Mouse (Mus musculus) mature B cell (primary cell): ENCODE results near the gene Fads6.

Experiments used
- in situ Hi-C: fragments of 300-500 bp; cut with MboI; formaldehyde crosslinking; loops from 2 replicates; pipeline ENCODE4 v1.14.3; 2019

The Fads6 gene

GRCm38 (mm10) chr11:115300745-115301144, 3.3 kb upstream of the Fads6 start:
- in situ Hi-C loops = no loop called here

GRCm38 (mm10) chr11:115298160-115298559, 697 bp upstream of the Fads6 start:
- in situ Hi-C loops = no loop called here

- in situ Hi-C loops = no loop called here
Measured at GRCm38 (mm10) chr11:115296471-115297210, 822 bp downstream of the Fads6 start.

DNA sequence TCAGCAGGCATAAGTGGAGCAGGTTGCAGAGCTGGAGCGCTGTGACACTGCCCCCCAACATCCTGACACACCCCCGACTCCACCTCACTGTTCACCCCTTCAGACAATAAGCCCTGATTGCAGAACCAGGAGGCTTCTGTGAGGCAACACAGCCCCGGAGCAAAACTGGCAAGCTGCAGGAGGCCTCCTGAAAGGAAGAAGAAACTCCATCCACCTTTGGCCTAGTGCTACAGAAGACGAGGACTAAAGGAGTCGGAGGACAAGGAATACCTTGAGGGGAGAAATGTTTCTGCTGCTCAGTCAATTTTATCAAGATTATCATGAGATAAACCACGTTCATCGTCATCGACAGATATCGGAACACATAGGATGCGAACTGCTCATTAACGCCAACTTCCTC, 1.5 kb downstream of the Fads6 start:
- in situ Hi-C loops = no loop called here

DNA sequence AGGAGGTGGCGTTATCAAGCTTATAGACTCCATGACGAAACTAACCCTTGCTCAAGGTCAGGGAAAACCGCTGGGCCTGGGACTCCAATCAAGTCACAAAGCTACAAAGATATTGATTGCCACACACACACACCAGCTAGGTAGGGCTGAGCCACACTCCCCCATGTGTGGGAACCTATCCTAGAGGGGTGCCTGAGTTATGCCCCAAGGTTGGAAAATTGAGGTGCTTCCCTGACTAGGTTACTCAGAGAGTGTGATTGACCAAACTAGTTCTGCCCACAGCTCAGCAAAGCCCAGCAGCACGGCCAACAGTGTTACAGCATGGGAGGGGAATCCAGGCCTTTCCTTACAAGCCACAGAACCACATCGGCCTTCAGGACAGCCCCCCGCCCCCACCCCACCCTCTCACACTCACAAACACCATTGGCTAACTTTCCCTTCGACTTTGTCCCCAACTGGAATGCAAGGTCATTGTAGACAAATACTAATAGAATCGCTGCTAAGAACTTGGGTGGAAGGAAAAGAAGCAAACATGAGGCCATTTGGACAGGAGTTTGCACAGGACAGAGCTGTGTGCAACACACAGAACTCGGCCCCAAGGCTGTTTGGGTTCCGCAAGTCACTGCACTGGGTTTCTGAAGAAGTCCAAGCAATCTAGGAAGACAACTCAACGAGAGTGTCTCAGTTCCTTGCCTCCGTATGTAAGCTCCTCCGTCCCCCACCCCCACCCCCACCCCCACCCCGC, 4.7 kb downstream of the Fads6 start:
- in situ Hi-C loops = no loop called here

DNA sequence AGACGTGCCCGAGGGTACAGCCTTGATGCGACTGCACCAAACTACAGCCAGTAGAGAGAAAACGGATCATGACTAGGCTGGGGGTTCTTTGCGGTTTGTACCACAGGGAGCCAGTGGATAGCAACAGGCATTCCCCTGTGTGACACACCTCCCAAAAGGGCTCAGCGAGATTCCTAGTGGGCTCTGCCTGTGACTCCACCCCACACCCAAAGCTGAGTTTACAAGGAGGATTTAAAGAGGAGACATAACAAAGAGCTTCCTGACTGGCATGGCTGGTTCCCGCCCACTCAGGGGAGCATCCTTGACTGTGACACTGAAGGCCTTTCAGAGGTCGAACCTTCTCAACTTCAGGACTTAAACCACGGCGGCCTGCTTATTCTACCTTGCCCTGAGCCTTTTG, 6.0 kb downstream of the Fads6 start:
- in situ Hi-C loops = no loop called here

GRCm38 (mm10) chr11:115290919-115291318, 6.5 kb downstream of the Fads6 start:
- in situ Hi-C loops = no loop called here

DNA sequence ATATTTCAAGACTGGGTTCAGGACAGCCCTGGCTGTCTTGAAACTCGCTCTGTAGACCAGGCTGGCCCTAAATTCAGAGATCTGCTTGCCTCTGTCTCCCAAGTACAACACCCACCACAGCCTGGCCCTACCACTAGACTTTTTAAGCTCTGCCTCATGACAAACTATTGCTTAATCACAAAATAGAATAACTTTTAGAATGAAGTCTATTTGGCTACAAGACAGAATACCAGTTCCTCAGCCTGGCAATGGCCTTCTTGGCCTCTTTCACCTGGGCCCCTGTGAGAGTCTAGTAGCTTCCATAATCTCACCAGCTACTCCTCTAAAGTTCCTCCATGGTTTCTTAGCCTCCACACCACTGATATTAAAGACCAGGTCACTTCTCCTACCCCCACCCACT, 7.1 kb downstream of the Fads6 start:
- in situ Hi-C loops = no loop called here

- in situ Hi-C loops = no loop called here
Measured at GRCm38 (mm10) chr11:115289885-115290284, 7.6 kb downstream of the Fads6 start.

GRCm38 (mm10) chr11:115288305-115288704, 9.2 kb downstream of the Fads6 start:
- in situ Hi-C loops = no loop called here

DNA sequence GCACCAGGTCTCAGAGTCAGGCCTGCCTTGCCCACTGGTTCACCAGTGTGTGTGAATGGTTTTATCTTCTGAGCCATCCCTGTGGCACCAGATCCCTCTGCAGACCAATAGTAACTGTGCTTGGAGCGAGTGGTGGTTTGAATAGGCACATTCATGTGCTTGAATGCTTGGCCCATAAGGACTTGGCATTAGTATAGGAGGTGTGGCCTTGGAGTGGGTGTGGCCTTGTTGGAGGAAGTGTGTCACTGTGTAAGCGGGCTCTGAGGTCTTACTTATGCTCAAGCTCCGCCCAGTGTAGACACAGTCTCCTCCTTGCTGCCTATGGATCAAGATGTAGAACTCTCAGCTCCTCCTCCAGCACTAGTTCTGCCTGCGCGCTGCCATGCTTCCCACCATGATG, 10.1 kb downstream of the Fads6 start:
- in situ Hi-C loops = no loop called here

GRCm38 (mm10) chr11:115286201-115286993, 11.1 kb downstream of the Fads6 start:
- in situ Hi-C loops = no loop called here

DNA sequence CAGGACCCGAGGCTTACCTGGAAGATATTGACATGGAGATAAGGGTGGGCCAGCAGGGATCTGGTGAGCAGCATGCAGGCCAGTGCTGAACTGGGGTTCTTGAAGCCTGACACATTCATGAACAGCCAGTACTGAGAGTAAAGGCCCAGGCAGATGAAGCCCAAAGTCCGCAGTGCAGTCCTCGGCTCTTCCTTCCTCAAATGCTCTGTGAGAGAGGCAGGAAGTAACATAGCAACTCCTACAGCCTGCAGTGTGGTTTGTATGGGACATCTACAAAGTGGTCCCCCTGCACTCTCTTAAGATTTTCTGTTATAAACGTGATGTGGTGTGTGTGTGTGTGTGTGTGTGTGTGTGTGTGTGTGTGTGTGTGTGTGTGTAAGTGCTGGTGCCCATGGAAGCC, 12.2 kb downstream of the Fads6 start:
- in situ Hi-C loops = no loop called here

- in situ Hi-C loops = no loop called here
Measured at GRCm38 (mm10) chr11:115283891-115284620, 13.4 kb downstream of the Fads6 start.

GRCm38 (mm10) chr11:115283486-115283765, 14.0 kb downstream of the Fads6 start:
- in situ Hi-C loops = no loop called here

DNA sequence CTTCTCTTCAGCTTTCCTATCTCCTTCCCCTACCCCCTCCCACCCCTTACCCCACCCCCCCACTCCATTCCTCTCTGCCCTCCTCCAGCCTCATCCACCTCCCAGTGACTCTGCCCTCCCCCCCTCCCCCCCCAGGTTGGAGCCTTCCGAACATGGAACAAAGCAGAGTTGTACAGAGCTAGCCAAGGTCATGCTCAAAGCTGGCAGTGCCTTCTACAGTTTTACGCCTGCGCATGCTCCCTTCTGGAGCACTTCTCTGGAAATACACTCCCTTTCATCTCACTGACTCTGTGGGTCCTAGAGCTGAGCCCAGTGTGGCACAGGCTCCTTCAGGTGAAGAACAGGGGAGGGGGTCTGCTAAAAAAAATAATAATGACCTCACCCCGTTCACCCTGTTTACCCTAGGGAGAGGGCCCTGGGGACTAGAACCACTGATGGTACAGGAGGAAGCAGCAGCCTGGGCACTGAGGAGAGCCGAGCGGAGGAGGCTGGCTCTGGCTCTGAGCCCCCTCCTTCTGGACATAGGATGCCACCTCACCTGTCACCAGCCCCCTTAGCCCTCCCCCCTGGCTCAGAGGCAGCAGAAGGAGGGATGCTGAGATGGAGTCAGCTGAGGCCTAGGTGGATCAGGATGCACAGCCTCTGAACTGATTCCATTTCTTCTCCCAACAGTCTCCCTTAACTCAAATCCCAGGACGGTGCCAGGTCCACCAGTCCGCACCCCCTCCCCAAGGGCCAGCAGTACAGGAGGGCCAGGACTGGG, 14.6 kb downstream of the Fads6 start:
- in situ Hi-C loops = no loop called here

DNA sequence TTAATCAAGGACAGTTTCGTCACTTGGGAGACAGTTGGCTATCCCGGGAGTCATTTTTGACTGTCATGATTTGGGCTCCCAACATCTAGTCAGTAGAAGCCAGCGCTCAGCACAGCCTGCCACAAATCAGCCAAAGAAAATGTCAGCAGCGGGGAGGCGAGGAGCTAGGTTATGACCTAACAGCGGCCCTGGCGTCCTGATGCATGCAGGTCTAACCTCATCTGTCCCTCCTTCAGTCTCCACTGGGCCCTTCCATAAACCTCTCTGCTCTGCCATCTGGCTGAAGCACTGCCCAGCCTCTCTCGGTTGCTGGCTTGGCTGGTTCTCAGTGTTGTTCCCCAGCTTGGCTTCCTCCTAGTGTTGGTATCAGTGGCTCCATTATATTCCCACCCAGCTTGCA, 15.2 kb downstream of the Fads6 start:
- in situ Hi-C loops = no loop called here

DNA sequence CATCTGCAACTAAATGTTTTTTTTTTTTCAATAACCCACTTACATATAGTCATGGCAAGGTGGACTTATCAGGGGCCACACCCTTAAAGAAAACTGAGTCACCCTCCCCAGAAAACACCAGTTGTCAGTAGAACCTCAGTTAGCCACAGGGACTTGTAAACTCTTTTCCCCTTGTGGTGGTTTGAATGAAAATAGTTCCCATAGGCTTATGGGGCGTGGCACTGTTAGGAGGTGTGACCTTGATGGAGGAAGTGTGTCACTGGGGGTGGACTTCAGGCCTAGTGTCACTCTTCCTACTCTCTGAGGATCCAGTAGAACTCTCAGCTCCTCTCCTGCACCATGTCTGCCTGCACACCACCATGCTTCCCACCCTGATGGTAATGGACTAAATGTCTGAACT, 17.7 kb downstream of the Fads6 start:
- in situ Hi-C loops = no loop called here

DNA sequence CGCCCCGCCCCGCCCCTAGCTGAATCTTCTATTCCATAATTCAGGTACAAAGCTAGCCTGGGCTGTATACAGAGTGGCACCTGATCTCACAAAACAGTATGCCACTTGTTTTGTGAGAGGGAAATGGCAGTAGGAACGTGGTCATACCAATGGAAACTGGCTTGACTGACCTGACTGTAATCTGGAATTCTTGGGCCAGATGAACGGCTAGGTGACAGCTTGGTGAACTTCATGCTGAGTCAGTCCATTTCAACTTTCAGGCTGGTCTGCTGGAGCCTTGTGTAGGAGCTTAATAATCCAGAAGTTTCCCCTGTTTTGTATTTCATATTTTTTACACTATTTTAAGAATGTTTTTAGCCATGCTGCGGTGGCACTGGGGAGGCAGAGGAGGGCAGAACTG, 19.3 kb downstream of the Fads6 start:
- in situ Hi-C loops = no loop called here

DNA sequence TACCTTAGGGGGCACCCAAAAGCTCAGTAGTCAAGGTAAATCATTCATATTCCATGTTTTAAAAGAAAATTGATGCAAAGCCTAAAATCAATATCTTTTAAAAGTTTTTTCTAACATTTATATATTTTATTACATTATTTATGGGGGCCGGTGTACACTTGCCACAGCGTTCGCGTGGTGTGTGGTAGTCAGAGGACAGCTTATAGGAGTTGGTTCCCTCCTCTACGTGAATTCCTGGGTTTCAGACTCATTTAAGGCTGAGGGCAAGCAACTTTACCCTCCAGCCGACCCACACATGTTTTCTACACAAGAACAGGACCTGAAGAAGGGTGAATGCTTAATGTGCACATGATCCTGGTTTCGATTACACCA, 19.9 kb downstream of the Fads6 start:
- in situ Hi-C loops = no loop called here

DNA sequence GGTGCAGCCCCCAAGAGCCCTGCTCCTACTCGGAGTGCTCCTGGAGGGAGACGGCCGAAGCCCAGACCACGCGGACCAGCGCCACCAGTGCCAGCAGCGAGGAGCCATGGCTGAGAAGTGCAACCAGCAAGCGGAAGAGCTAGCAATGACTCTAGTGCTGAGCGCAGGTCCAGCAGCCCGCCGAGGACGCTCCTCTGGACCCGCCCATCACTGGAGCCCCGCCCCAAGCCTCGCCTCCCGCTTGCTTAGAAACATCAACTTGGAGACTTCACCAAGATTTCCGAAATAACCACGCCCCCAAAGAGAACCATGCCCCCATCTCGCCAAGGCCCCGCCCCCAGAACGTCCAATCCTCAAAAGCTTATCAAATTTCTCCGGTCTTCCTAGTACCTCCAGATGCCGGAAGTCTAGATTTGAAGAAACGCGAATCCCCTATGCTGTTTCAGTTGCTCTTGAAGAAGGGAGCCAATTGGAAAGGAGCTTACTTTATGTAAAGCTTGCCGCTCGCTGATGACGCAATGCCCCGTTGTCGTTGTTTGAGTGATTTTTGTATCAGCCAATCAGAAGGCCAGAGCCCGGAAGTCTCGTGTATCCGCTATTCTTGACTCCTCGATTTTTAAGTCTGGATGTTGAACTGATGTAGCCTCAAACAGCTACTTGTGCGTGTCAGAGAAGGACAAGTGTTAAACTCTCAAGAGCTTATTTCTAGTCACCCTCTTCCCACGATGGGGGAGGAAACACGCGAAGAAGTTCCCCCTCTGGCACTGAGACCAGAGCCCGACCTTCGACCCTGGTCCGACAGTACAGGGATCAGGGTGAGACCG, 20.5 kb downstream of the Fads6 start, which contains the start of gene Fdxr:
TSS of gene Fdxr (minus strand) at position 271 of the 824 bp plus-strand sequence.
- in situ Hi-C loops = no loop called here
